Mouse (Mus musculus): ENCODE measurements at regions not wholly inside any gene's neighbourhood (a gene's known extent, or its start where the extent isn't known, plus 50 kb on each side); places are given as distances from the start of the nearest gene placed in this dataset.

DNA sequence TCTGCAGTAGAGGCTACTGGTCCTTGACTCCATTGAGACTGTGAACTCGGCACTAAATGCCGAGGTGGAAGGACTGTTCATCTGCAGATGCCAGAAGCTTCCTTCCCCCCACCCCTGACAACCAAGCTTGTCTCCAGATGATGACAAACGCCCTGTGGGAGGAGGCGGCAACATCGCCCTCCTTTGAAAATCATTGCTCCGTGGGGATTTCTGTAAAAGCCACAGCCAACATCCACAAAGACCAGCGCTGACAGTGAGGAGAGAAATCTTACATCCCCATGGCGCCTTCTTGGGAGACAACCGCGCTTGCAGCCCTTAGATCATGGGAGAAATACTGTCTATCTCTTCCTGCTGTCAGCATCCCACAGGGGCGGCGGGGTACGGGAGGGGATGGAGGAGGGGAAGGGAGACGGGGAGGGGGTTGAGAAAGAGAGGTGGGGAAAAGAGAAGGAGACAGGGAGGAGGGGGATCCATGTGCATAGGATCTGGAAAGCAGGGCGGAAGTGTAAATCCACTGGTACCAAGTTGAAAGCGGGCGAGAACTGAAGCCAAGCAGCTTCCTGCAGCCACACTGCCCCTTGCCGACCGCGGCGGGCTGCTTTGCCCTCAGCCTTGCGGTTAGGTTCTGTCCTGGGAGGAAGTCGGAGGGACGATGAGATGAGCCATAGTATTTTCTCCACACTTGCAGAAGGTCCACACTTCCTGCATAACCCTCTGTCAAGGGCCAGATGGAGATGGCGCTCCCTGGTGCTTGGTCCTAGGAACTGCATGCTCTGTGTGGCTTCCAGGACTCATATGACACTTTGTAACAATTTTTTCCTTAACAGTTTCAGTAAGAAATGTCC lies 72.9 kb downstream of the Cryba4 start:
- Histone ChIP-seq H3K9me3 (no peaks in the 10 kb centered on the region), H3K4me1 (no peaks in the 10 kb centered on the region), H3K9ac (no peak overlapping the region), H3K27me3 (replicated peaks) (no peaks in the 10 kb centered on the region), H3K27ac (no peak overlapping the region), H3K36me3 (no peaks in the 10 kb centered on the region), H3K4me3 (replicated peaks) (peak overlapping the region; percentile 36), H3K4me2 (peak overlapping the region; percentile 52)
- ATAC-seq (ENCODE audit: insufficient read depth, low FRiP score, low read depth), result no peak; the same call in 1 of the 2 replicates
- 11% methylated on average over 25 of the region's 25 CpGs for WGBS

DNA sequence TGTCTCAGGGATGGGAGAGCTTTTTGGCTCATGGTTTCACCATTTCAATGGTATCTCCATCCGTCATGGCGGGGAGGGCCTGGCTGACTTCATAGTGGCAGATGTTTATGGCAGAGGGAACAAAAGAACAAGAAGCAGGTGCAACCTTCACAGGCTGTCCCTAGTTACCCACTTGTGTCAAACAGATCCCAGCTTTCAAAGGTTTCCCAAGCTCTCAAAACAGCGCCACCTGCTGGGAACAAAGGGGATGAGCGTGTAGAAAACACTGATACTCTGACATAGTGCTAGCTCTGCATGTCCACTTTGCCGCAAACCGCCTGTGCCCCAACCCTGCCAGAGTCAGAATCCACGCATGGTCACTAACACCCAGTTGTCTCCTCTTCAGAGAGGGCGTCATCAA lies 69.5 kb downstream of the Cryba4 start:
- H3K4me1 ChIP-seq, result no peaks in the 10 kb centered on the region
- no peak overlapping the region for H3K4me3 ChIP-seq (replicated peaks)
- no peaks in the 10 kb centered on the region for H3K36me3 ChIP-seq
- no peak overlapping the region for H3K9ac ChIP-seq
- WGBS, result 46% methylated on average over 8 of the region's 8 CpGs
- no peaks in the 10 kb centered on the region for H3K9me3 ChIP-seq
- no peak for ATAC-seq (ENCODE audit: insufficient read depth, low FRiP score, low read depth)
- no peak overlapping the region for H3K27ac ChIP-seq
- H3K4me2 ChIP-seq, result no peak overlapping the region
- H3K27me3 ChIP-seq (replicated peaks), result no peaks in the 10 kb centered on the region

GRCm38 (mm10) chr5:112195667-112196066 lies 56.7 kb downstream of the Cryba4 start:
- ATAC-seq (ENCODE audit: insufficient read depth, low FRiP score, low read depth), result no peak
- no peaks in the 10 kb centered on the region for H3K4me1 ChIP-seq
- H3K27ac ChIP-seq, result no peak overlapping the region
- no peak overlapping the region for H3K4me3 ChIP-seq (replicated peaks)
- H3K27me3 ChIP-seq (replicated peaks), result no peaks in the 10 kb centered on the region
- H3K9me3 ChIP-seq, result no peaks in the 10 kb centered on the region
- no peak overlapping the region for H3K9ac ChIP-seq
- 59% methylated on average over 6 of the region's 6 CpGs for WGBS
- H3K36me3 ChIP-seq, result no peaks in the 10 kb centered on the region
- H3K4me2 ChIP-seq, result no peak overlapping the region
